Mouse (Mus musculus): ENCODE measurements around the gene Dennd6a. TPM values are rescaled to one million over a fixed set of nuclear protein-coding genes. Genes with fewer than 3 reads are reported as not detected.

The Dennd6a gene
- polyA plus RNA-seq (2014; fragmentation: Illumina TruSeq; extraction: RNeasy Lipid Tissue Mini Kit (QIAGEN cat#74804); ENCODE audit: low read depth, low replicate concordance), result 9.3 TPM

GRCm38 (mm10) chr14:26573556-26573955 lies at the start of gene Dennd6a:
Gene Dennd6a (plus strand): TSS chr14:26573856.

GRCm38 (mm10) chr14:26534757-26535479 lies 38.7 kb upstream of the Dennd6a start, which contains the start of gene Slmap:
Gene Slmap (minus strand): TSS chr14:26534931.

GRCm38 (mm10) chr14:26637851-26638707 lies 64.4 kb downstream of the Dennd6a start, which contains the start of gene Arf4:
Gene Arf4 (plus strand): TSS chr14:26638074.

GRCm38 (mm10) chr14:26669292-26670073 lies 95.8 kb downstream of the Dennd6a start, which contains the start of gene Pde12:
Gene Pde12 (minus strand): TSS chr14:26669883.

Other genes starting within 250 kb of the Dennd6a start
- 204 TPM for gene Slmap, start 38.9 kb upstream of the Dennd6a start, polyA plus RNA-seq (2014; fragmentation: Illumina TruSeq; extraction: RNeasy Lipid Tissue Mini Kit (QIAGEN cat#74804); ENCODE audit: low read depth, low replicate concordance)
- 85.9 TPM for gene Arf4, start 64.2 kb downstream of the Dennd6a start, polyA plus RNA-seq (2014; fragmentation: Illumina TruSeq; extraction: RNeasy Lipid Tissue Mini Kit (QIAGEN cat#74804); ENCODE audit: low read depth, low replicate concordance)
- 3.9 TPM for gene Pde12, start 96.0 kb downstream of the Dennd6a start, polyA plus RNA-seq (2014; fragmentation: Illumina TruSeq; extraction: RNeasy Lipid Tissue Mini Kit (QIAGEN cat#74804); ENCODE audit: low read depth, low replicate concordance)
- gene Dnah12, start 119.4 kb downstream of the Dennd6a start, polyA plus RNA-seq (2014; fragmentation: Illumina TruSeq; extraction: RNeasy Lipid Tissue Mini Kit (QIAGEN cat#74804); ENCODE audit: low read depth, low replicate concordance), result 0.10 TPM